Mouse (Mus musculus): ENCODE results near the gene Hsdl2. TPM values are rescaled to one million over a fixed set of nuclear protein-coding genes. Genes with fewer than 3 reads are reported as not detected.
A peak's percentile ranks its signal among the peaks of the same experiment; 100 is the strongest.

Gene Hsdl2
- polyA plus RNA-seq, 1 experiment from 2014 or later = 17.7 TPM

DNA sequence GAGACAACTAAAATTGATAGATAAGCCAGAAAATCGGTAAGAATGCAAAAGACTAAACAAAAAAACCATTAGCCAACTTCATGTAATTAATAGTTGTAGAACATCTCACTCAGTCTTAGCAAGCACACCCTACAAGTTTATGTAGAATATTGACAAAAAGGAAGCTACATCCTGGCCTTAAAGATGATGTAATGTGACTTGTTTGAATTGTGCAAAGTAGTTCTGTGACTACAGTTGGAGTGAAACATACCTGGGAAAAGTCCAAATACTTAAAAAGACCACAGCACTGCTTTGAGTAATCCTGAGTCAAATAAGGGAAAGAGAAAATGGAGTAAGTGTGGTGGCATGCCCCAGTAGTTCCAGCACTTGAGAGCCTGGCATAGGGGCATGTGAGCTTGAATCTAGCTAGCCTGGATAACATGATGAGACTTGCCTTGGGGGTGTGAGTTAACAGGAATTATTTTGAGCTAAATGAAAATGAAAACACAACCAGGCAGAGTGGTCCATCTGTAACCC is 70.9 kb downstream of the Hsdl2 start:
- ATAC-seq (ENCODE audit: insufficient read depth) = no peak
- 68% methylated on average over 1 of the region's 1 CpGs for WGBS
- no peak for TF ChIP-seq CTCF (IDR thresholded peaks at IDR 0.05; ENCODE audit: low read depth)

DNA sequence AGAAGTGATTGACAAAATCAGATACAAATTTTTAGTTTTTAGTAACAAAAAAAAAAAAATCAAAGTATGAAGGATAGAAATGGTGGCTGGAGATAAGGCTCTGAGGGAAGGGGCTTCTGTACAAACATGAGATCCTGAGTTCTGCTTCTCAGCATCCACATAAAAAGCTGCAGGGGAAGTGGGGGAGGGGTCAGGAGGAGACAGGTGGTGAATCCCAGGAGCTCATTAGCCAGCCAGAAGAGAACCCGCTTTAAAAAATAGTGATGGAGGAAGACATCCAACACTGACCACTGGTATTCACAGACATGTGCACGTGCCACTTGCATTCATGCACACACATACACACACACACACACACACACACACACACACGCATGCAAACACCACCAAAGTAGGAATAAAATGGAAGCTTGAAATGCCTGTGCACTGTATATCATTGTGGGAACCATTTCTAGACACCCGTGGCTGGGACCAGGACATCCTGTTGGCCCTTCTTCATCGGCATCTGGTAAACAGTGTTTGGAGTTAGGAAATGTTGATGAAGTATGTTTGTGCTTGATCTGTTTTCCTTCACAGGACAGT is 74.8 kb downstream of the Hsdl2 start:
- H3K9ac ChIP-seq = no peak overlapping the region
- no peak overlapping the region for H3K4me2 ChIP-seq
- no peaks in the 10 kb centered on the region for H3K27me3 ChIP-seq (ENCODE audit: insufficient read depth, low read length)
- no peaks in the 10 kb centered on the region for H3K9me3 ChIP-seq (ENCODE audit: low read depth, low read length)
- TF ChIP-seq CTCF (IDR thresholded peaks at IDR 0.05; ENCODE audit: low read depth) = no peak
- no peaks in the 10 kb centered on the region for H3K4me1 ChIP-seq (ENCODE audit: insufficient read depth)
- 74% methylated on average over 5 of the region's 5 CpGs for WGBS
- DNase-seq (no peak), ATAC-seq (ENCODE audit: insufficient read depth) (no peak)
- H3K36me3 ChIP-seq (ENCODE audit: insufficient read depth) = no peaks in the 10 kb centered on the region
- H3K4me3 ChIP-seq (ENCODE audit: low read depth, low read length) = no peak overlapping the region
- no peak overlapping the region for H3K27ac ChIP-seq (ENCODE audit: low read depth)

More for the DNA sequence above, 70.9 kb downstream of the Hsdl2 start:
- DNase-seq = no peak
- H3K27me3 ChIP-seq (ENCODE audit: insufficient read depth, low read length) = no peaks in the 10 kb centered on the region
- H3K36me3 ChIP-seq (ENCODE audit: insufficient read depth) = no peaks in the 10 kb centered on the region
- no peak overlapping the region for H3K9ac ChIP-seq
- H3K9me3 ChIP-seq (ENCODE audit: low read depth, low read length) = no peaks in the 10 kb centered on the region
- H3K4me3 ChIP-seq (ENCODE audit: low read depth, low read length) = no peak overlapping the region
- H3K4me2 ChIP-seq = no peak overlapping the region
- no peaks in the 10 kb centered on the region for H3K4me1 ChIP-seq (ENCODE audit: insufficient read depth)
- H3K27ac ChIP-seq (ENCODE audit: low read depth) = no peak overlapping the region

DNA sequence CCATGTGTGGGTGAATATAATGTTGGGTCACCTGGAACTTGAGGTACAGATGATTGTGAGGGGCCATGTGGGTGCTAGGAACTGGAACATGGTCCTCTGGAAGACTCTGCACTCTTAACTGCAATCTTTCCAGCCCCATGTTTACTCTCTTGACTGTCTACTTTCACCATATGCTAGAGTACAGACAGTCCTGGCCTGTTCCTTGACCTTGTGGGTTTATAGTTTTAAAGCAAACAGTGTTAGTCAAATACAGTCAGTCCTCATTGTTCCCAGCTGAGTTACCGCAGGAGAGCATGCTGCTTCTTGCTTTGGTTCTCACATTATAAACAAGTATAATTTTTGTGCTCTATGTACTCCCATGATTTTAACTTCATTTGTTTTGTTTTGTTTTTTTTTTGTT is 80.8 kb downstream of the Hsdl2 start:
- no peaks in the 10 kb centered on the region for H3K9me3 ChIP-seq (ENCODE audit: low read depth, low read length)
- no peak for TF ChIP-seq CTCF (IDR thresholded peaks at IDR 0.05; ENCODE audit: low read depth)
- DNase-seq (no peak), ATAC-seq (ENCODE audit: insufficient read depth) (no peak)
- 65% methylated on average over 1 of the region's 1 CpGs for WGBS
- H3K36me3 ChIP-seq (ENCODE audit: insufficient read depth) = no peaks in the 10 kb centered on the region
- H3K27ac ChIP-seq (ENCODE audit: low read depth) = no peak overlapping the region
- no peaks in the 10 kb centered on the region for H3K4me1 ChIP-seq (ENCODE audit: insufficient read depth)
- no peak overlapping the region for H3K9ac ChIP-seq
- no peak overlapping the region for H3K4me2 ChIP-seq
- H3K4me3 ChIP-seq (ENCODE audit: low read depth, low read length) = no peak overlapping the region
- no peaks in the 10 kb centered on the region for H3K27me3 ChIP-seq (ENCODE audit: insufficient read depth, low read length)

DNA sequence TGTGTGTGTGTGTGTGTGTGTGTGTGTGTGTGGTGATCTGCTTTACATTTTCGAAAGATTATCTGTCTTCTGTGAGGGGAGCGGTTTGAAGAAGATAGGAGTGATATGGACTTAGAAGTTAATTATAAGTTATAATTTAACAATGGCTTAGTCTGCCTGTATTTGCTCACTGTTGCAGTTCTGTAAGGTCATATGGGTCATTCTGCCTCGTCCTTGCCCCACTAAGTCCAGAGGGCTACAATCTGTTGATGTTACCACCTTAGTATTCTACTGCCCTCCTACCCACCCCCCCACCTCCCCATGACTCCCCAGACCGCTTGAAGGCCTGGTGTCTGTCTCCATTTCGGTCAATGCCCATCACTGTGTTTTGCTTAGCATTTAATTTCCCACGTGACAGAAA is 82.1 kb downstream of the Hsdl2 start:
- ATAC-seq (ENCODE audit: insufficient read depth) (no peak), DNase-seq (no peak)
- Histone ChIP-seq H3K4me1 (ENCODE audit: insufficient read depth) (no peaks in the 10 kb centered on the region), H3K9ac (no peak overlapping the region), H3K9me3 (ENCODE audit: low read depth, low read length) (no peaks in the 10 kb centered on the region), H3K27ac (ENCODE audit: low read depth) (no peak overlapping the region), H3K36me3 (ENCODE audit: insufficient read depth) (no peaks in the 10 kb centered on the region), H3K27me3 (ENCODE audit: insufficient read depth, low read length) (no peaks in the 10 kb centered on the region), H3K4me2 (no peak overlapping the region), H3K4me3 (ENCODE audit: low read depth, low read length) (no peak overlapping the region)
- 88% methylated on average over 6 of the region's 6 CpGs for WGBS
- no peak for TF ChIP-seq CTCF (IDR thresholded peaks at IDR 0.05; ENCODE audit: low read depth)

DNA sequence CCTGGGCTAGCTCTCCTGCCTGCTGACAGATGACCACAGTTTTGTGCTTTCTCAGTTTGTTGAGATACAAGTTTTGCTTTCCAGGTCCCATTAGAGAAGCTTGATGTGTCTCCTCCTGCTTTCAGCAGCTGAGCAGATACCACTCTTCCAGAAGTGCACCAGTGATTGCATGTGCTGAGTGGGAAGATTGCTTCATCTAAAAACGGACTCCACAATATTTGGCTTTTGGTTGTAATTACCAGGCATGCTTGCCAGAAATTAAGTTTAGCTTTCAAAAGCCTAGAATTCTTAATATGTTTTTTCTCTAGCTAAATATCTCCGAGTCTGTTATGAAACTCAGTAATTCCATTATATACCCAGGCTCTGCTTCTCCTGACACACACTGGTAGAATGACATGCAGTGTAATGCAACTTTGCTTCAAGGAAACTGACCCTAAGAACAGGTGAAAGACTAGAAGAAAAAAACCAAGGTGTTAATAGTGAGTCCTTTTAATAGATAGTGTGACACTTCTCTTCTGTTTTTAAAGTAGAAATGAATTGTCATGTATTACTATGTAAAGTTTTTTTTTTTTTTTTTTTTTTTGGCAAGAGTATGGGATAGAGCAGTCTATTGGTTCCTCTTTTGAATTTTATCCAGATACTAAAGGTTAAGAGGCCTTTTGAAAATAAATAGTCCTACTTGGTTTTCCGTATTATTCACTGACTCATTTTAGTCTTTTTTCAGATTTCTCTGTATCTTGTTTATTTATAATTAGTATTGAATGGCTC is 85.4 kb downstream of the Hsdl2 start:
- Histone ChIP-seq H3K4me3 (ENCODE audit: low read depth, low read length) (no peak overlapping the region), H3K9ac (no peak overlapping the region), H3K9me3 (ENCODE audit: low read depth, low read length) (no peaks in the 10 kb centered on the region), H3K4me1 (ENCODE audit: insufficient read depth) (no peaks in the 10 kb centered on the region), H3K27me3 (ENCODE audit: insufficient read depth, low read length) (no peaks in the 10 kb centered on the region), H3K4me2 (no peak overlapping the region), H3K27ac (ENCODE audit: low read depth) (no peak overlapping the region), H3K36me3 (ENCODE audit: insufficient read depth) (no peaks in the 10 kb centered on the region)
- no peak for TF ChIP-seq CTCF (IDR thresholded peaks at IDR 0.05; ENCODE audit: low read depth)
- WGBS = 64% methylated on average over 3 of the region's 3 CpGs
- ATAC-seq (ENCODE audit: insufficient read depth) = no peak
- peak; percentile 31 for DNase-seq

DNA sequence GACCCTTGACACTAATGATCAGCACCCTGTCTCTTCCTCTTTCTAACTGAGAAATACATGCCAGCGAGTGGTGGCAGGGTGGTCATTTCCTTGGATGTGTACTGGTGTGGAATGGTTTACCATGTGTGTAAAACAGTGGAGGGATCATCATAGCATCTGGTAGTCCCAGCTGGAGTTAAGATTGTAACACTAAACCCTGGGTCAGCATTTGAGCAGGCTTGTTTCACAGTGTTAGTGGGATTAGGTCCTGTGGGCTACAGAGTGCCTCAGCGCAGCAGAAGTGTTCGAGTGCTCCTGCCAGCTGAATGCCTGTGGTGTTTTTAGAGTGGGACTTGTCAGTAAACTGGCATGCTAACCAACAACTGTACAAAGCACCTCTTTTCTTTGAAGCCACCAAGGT is 86.7 kb downstream of the Hsdl2 start:
- Histone ChIP-seq H3K4me2 (no peak overlapping the region), H3K27ac (ENCODE audit: low read depth) (no peak overlapping the region), H3K36me3 (ENCODE audit: insufficient read depth) (no peaks in the 10 kb centered on the region), H3K4me1 (ENCODE audit: insufficient read depth) (no peaks in the 10 kb centered on the region), H3K27me3 (ENCODE audit: insufficient read depth, low read length) (no peaks in the 10 kb centered on the region), H3K9me3 (ENCODE audit: low read depth, low read length) (no peaks in the 10 kb centered on the region), H3K9ac (no peak overlapping the region), H3K4me3 (ENCODE audit: low read depth, low read length) (no peak overlapping the region)
- no peak for TF ChIP-seq CTCF (IDR thresholded peaks at IDR 0.05; ENCODE audit: low read depth)
- DNase-seq (no peak), ATAC-seq (ENCODE audit: insufficient read depth) (no peak)
- 67% methylated on average over 3 of the region's 3 CpGs for WGBS

Other genes starting within 250 kb of the Hsdl2 start
- gene Susd1, start 142.9 kb upstream of the Hsdl2 start, polyA plus RNA-seq (2014; fragmentation: Nextera tagmentation; extraction: Ambion mirVana) = 5.1 and 5.6 TPM in 2 replicates
- gene Ptbp3, start 32.2 kb upstream of the Hsdl2 start, polyA plus RNA-seq (2014; fragmentation: Nextera tagmentation; extraction: Ambion mirVana) = 69.6 and 74.6 TPM in 2 replicates
- 29.3 and 29.6 TPM in 2 replicates for gene E130308A19Rik, start 44.6 kb downstream of the Hsdl2 start, polyA plus RNA-seq (2014; fragmentation: Nextera tagmentation; extraction: Ambion mirVana)
- gene Inip, start 220.0 kb downstream of the Hsdl2 start, polyA plus RNA-seq (2014; fragmentation: Nextera tagmentation; extraction: Ambion mirVana) = 60.7 and 64.7 TPM in 2 replicates
- 9.8 and 10.6 TPM in 2 replicates for gene Snx30, start 224.3 kb downstream of the Hsdl2 start, polyA plus RNA-seq (2014; fragmentation: Nextera tagmentation; extraction: Ambion mirVana)